Mouse (Mus musculus) ES-Bruce4 (cell line): ENCODE data around the gene A930017K11Rik. TPM values are rescaled to one million over a fixed set of nuclear protein-coding genes. Genes with fewer than 3 reads are reported as not detected.

Experiments
- H3K27ac ChIP-seq: 2 replicates; pipeline ENCODE4 v1.5.1; 2012; ENCODE audit warnings: low read length, inconsistent platforms; ENCODE audit not compliant: insufficient read depth
- H3K27me3 ChIP-seq: 2 replicates; pipeline ENCODE4 v1.6.1; 2012; ENCODE audit warnings: mild to moderate bottlenecking, low read length, inconsistent platforms; ENCODE audit not compliant: control insufficient read depth, poor library complexity, insufficient read depth, severe bottlenecking
- H3K36me3 ChIP-seq: 2 replicates; pipeline ENCODE4 v1.6.1; 2012; ENCODE audit warnings: inconsistent platforms, mild to moderate bottlenecking, low read length, moderate library complexity; ENCODE audit not compliant: control insufficient read depth, poor library complexity, insufficient read depth, severe bottlenecking
- H3K4me1 ChIP-seq: one replicate; pipeline ENCODE4 v1.8.1; 2011; ENCODE audit warnings: low read length; ENCODE audit not compliant: control insufficient read depth, insufficient read depth
- H3K4me3 ChIP-seq: 2 replicates; pipeline ENCODE4 v1.5.1; 2011; ENCODE audit warnings: low read depth, mild to moderate bottlenecking, low read length
- H3K9ac ChIP-seq: 2 replicates; pipeline ENCODE4 v1.6.1; 2012; ENCODE audit warnings: low read depth, mild to moderate bottlenecking, inconsistent platforms; ENCODE audit not compliant: poor library complexity, severe bottlenecking
- H3K9me3 ChIP-seq: replicated peaks from 2 replicates; pipeline ENCODE4 v1.6.1; 2012; ENCODE audit warnings: mild to moderate bottlenecking, low read length, inconsistent platforms; ENCODE audit not compliant: control insufficient read depth, poor library complexity, insufficient read depth, severe bottlenecking
- CTCF ChIP-seq: IDR thresholded peaks from one replicate; pipeline ENCODE4 v1.8.1; 2011; ENCODE audit warnings: low read depth, low read length
- EP300 ChIP-seq: IDR thresholded peaks from 2 replicates; pipeline ENCODE4 v1.6.1; 2011; ENCODE audit warnings: low read depth, low read length; ENCODE audit not compliant: insufficient read depth
- POLR2A ChIP-seq: IDR thresholded peaks from one replicate; pipeline ENCODE4 v1.8.1; 2011; ENCODE audit warnings: low read length; ENCODE audit not compliant: insufficient read depth
- polyA plus RNA-seq: library from polyadenylated mRNA; stranded (reverse); fragments of >200 nt; gene quantifications from 2 replicates; pipeline ENCODE4 v1.2.4, GENCODE M21; 2011; ENCODE audit warnings: low read depth; ENCODE audit not compliant: missing spikeins, insufficient read depth, insufficient read length

A930017K11Rik gene
- polyA plus RNA-seq, 1 experiment = not detected

GRCm38 (mm10) chr17:25985306-25986294 is 33.2 kb upstream of the A930017K11Rik start, which contains the start of gene Capn15:
Capn15 (minus strand) TSS chr17:25985796.
- no peaks in the 10 kb centered on the region for H3K9me3 ChIP-seq
- peak within 1 kb of the TSS; percentile 86 for H3K4me3 ChIP-seq
- H3K9ac ChIP-seq = peak within 1 kb of the TSS; percentile 78
- no peaks in the 10 kb centered on the region for H3K36me3 ChIP-seq
- H3K4me1 ChIP-seq = peaks cover 2% of the 10 kb centered on the region
- H3K27ac ChIP-seq = peak within 1 kb of the TSS; percentile 23
- H3K27me3 ChIP-seq = no peaks in the 10 kb centered on the region
- TF ChIP-seq CTCF (no peak), POLR2A (no peak), EP300 (no peak)

GRCm38 (mm10) chr17:25984556-25985305 is 32.4 kb upstream of the A930017K11Rik start:
- H3K4me1 ChIP-seq = peaks cover 2% of the 10 kb centered on the region
- H3K27me3 ChIP-seq = no peaks in the 10 kb centered on the region
- H3K4me3 ChIP-seq = peak overlapping the region; percentile 86
- H3K9ac ChIP-seq = peak overlapping the region; percentile 78
- no peaks in the 10 kb centered on the region for H3K9me3 ChIP-seq
- TF ChIP-seq POLR2A = no peak
- no peak for TF ChIP-seq CTCF
- TF ChIP-seq EP300 = no peak
- no peak overlapping the region for H3K27ac ChIP-seq
- H3K36me3 ChIP-seq = no peaks in the 10 kb centered on the region

- Histone ChIP-seq H3K9me3 (no peaks in the 10 kb centered on the region), H3K36me3 (no peaks in the 10 kb centered on the region), H3K27ac (no peak overlapping the region), H3K4me3 (no peak overlapping the region), H3K4me1 (peaks cover 2% of the 10 kb centered on the region), H3K27me3 (no peaks in the 10 kb centered on the region), H3K9ac (peak overlapping the region; percentile 78; the same call in 1 of the 2 replicates)
- no peak for TF ChIP-seq EP300
- TF ChIP-seq POLR2A = no peak
- TF ChIP-seq CTCF = no peak
Observed at GRCm38 (mm10) chr17:25984066-25984465, 31.7 kb upstream of the A930017K11Rik start.

GRCm38 (mm10) chr17:25982913-25983312 is 30.5 kb upstream of the A930017K11Rik start:
- H3K9me3 ChIP-seq = no peaks in the 10 kb centered on the region
- H3K36me3 ChIP-seq = no peaks in the 10 kb centered on the region
- peaks cover 2% of the 10 kb centered on the region for H3K4me1 ChIP-seq
- no peak overlapping the region for H3K9ac ChIP-seq
- no peak overlapping the region for H3K27ac ChIP-seq
- no peak for TF ChIP-seq CTCF
- no peak for TF ChIP-seq EP300
- no peak for TF ChIP-seq POLR2A
- H3K4me3 ChIP-seq = no peak overlapping the region
- H3K27me3 ChIP-seq = no peaks in the 10 kb centered on the region

GRCm38 (mm10) chr17:25980854-25981253 is 28.5 kb upstream of the A930017K11Rik start:
- H3K4me1 ChIP-seq = peaks cover 2% of the 10 kb centered on the region
- no peak for TF ChIP-seq POLR2A
- TF ChIP-seq CTCF = no peak
- no peak for TF ChIP-seq EP300
- no peaks in the 10 kb centered on the region for H3K9me3 ChIP-seq
- H3K4me3 ChIP-seq = no peak overlapping the region
- no peaks in the 10 kb centered on the region for H3K27me3 ChIP-seq
- no peaks in the 10 kb centered on the region for H3K36me3 ChIP-seq
- no peak overlapping the region for H3K27ac ChIP-seq
- H3K9ac ChIP-seq = no peak overlapping the region
